Mouse (Mus musculus) thymus, adult 2 months (tissue): Measurements from ENCODE around the gene Cmss1. TPM values are rescaled to one million over a fixed set of nuclear protein-coding genes. Genes with fewer than 3 reads are reported as not detected.

Experiments
- DNase-seq: peaks from one replicate; pipeline ENCODE4 v3.0.0; 2021
- H3K27ac ChIP-seq: fragments of 200-500 bp; 2 replicates; pipeline ENCODE4 v1.5.1; 2012; ENCODE audit warnings: low read length, control low read depth; ENCODE audit not compliant: control insufficient read depth, insufficient read depth
- H3K27me3 ChIP-seq: fragments of 200-500 bp; 2 replicates; pipeline ENCODE4 v1.6.1; 2012; ENCODE audit warnings: mild to moderate bottlenecking, low read length, moderate library complexity, mixed read lengths; ENCODE audit not compliant: control insufficient read depth, insufficient read depth
- H3K36me3 ChIP-seq: fragments of 200-500 bp; 2 replicates; pipeline ENCODE4 v1.6.1; 2012; ENCODE audit warnings: mild to moderate bottlenecking, low read length, moderate library complexity; ENCODE audit not compliant: control insufficient read depth, insufficient read depth
- H3K4me1 ChIP-seq: fragments of 200-500 bp; replicated peaks from 2 replicates; pipeline ENCODE4 v1.6.1; 2012; ENCODE audit warnings: low read length; ENCODE audit not compliant: control insufficient read depth, insufficient read depth
- H3K4me3 ChIP-seq: fragments of 200-500 bp; 2 replicates; pipeline ENCODE4 v1.5.1; 2012; ENCODE audit warnings: mild to moderate bottlenecking, low read length, control low read depth, moderate library complexity; ENCODE audit not compliant: control insufficient read depth, insufficient read depth
- CTCF ChIP-seq: fragments of 200-500 bp; IDR thresholded peaks from 2 replicates; pipeline ENCODE4 v1.5.1; 2012; ENCODE audit warnings: mild to moderate bottlenecking, control low read depth, low read length, moderate library complexity, borderline replicate concordance; ENCODE audit not compliant: control insufficient read depth, poor library complexity, insufficient read depth; ENCODE audit errors: extremely low read depth
- POLR2A ChIP-seq: fragments of 200-500 bp; IDR thresholded peaks from 2 replicates; pipeline ENCODE4 v1.6.1; 2012; ENCODE audit warnings: mild to moderate bottlenecking, low read length, control low read depth, moderate library complexity; ENCODE audit not compliant: control insufficient read depth, poor library complexity, insufficient read depth; ENCODE audit errors: extremely low read depth
- WGBS: fragments of 180-500 bp; shearing (Covaris S2); methylation state at CpG from one replicate; pipeline ENCODE4 v1.1.7; 2018; 5-methylcytosine and 5-hydroxymethylcytosine counted together
- polyA plus RNA-seq: library from polyadenylated mRNA; depleted of rRNA; stranded (reverse); fragments of >200 nt; gene quantifications from 2 replicates; pipeline ENCODE4 v1.2.3, GENCODE M21; 2012

Cmss1 gene
- polyA plus RNA-seq, 1 experiment, result 6.2 TPM

DNA sequence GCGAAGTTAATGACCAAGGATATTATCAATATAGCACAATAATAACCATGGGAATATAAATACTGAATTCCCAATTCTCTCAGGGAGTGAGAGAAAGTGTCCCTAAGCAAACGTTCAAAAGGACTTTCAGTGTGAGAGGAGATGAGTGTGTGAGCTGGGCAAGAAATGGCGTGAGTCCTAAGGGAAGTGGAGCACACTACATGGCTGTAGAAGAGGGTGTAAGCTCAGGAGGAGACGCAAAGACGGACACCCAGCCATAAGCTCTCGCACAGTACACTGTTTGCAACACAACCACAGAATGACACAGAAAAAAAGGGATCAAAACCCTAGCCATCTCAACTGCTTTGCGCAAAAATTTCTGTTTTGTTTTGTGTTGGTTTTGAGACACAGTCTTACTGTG lies 93.1 kb downstream of the Cmss1 start:
- H3K27me3 ChIP-seq, result no peaks in the 10 kb centered on the region
- H3K4me1 ChIP-seq, result no peaks in the 10 kb centered on the region
- TF ChIP-seq POLR2A (no peak), CTCF (no peak)
- 95% methylated on average over 7 of the region's 7 CpGs for WGBS
- H3K4me3 ChIP-seq, result no peak overlapping the region
- no peaks in the 10 kb centered on the region for H3K36me3 ChIP-seq
- no peak for DNase-seq
- H3K27ac ChIP-seq, result no peak overlapping the region

GRCm38 (mm10) chr16:57509099-57509498 lies 97.6 kb downstream of the Cmss1 start:
- H3K27ac ChIP-seq, result no peak overlapping the region
- DNase-seq, result no peak
- TF ChIP-seq POLR2A, result no peak
- TF ChIP-seq CTCF, result no peak
- H3K36me3 ChIP-seq, result no peaks in the 10 kb centered on the region
- H3K4me3 ChIP-seq, result no peak overlapping the region
- no peaks in the 10 kb centered on the region for H3K27me3 ChIP-seq
- no peaks in the 10 kb centered on the region for H3K4me1 ChIP-seq
- WGBS, result 75% methylated on average over 3 of the region's 3 CpGs

DNA sequence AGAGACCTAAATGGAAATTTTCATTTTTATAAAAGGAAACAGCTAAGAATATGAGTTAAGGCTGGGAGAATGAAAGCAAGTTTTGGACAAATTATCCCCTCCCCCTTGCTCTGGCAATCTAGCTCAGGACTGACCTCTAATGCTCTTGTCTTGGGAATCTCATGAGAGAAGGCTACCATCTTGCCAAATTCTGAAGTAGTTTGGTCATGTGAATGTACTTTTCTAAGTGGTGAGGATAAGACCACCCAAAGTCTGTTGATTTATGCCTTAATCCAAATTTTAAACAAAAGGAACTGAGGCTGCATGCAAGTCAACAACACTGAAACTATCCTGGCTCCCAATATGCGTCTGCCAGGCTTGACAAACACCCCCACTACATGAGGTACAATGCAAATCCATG lies 98.3 kb downstream of the Cmss1 start:
- H3K36me3 ChIP-seq, result no peaks in the 10 kb centered on the region

DNA sequence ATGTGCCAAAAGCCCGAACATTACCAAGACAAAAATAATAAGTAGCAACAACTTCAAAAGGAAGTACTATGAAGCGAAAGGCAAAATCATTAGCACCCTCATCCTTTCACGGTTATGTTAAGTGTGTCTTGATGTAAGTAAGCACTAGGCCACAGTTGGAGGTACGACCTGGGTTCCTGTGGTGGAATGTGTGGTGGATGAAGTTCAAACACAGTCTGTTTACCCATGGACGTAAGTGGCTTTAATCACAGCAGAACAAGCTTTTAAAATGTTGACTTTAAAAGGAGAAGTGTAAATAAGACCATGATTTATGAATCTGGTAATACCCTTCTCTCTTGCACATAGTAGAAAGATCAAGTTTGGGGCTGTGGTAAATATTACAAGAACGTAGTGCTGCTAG lies 100.5 kb downstream of the Cmss1 start:
- no peak for DNase-seq
- H3K4me3 ChIP-seq, result no peak overlapping the region
- H3K36me3 ChIP-seq, result no peaks in the 10 kb centered on the region
- TF ChIP-seq POLR2A (no peak), CTCF (no peak)
- WGBS, result 93% methylated on average over 6 of the region's 6 CpGs
- H3K4me1 ChIP-seq, result no peaks in the 10 kb centered on the region
- H3K27me3 ChIP-seq, result no peaks in the 10 kb centered on the region
- H3K27ac ChIP-seq, result no peak overlapping the region

More for the DNA sequence above, 98.3 kb downstream of the Cmss1 start:
- WGBS, result 92% methylated on average over 1 of the region's 1 CpGs
- no peak overlapping the region for H3K27ac ChIP-seq
- H3K27me3 ChIP-seq, result no peaks in the 10 kb centered on the region
- TF ChIP-seq CTCF (no peak), POLR2A (no peak)
- no peak for DNase-seq
- no peaks in the 10 kb centered on the region for H3K4me1 ChIP-seq
- no peak overlapping the region for H3K4me3 ChIP-seq

DNA sequence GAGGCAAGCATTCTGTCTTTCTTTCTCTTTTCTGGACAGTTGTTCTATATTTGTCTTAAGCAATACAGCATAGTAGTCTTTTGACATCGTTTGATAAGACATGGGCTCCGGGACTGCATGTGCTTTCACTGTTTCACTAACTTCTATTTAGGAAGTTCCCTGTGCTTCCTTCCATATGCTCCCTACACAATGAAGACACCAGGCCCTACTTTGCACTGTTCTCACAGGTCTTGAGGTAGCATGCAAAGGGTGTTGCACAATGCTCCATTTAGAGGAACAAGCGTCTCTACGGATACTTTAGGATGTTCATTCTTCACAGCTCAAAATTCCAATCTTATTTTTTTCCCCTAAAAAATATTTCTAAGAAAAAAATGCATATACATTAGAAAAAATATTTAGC lies 101.9 kb downstream of the Cmss1 start:
- Histone ChIP-seq H3K36me3 (no peaks in the 10 kb centered on the region), H3K4me3 (no peak overlapping the region), H3K4me1 (no peaks in the 10 kb centered on the region), H3K27me3 (no peaks in the 10 kb centered on the region), H3K27ac (no peak overlapping the region)
- 95% methylated on average over 4 of the region's 4 CpGs for WGBS
- DNase-seq, result no peak
- TF ChIP-seq POLR2A (no peak), CTCF (no peak)

GRCm38 (mm10) chr16:57502761-57503160 lies 103.9 kb downstream of the Cmss1 start:
- 70% methylated on average over 5 of the region's 5 CpGs for WGBS
- Histone ChIP-seq H3K27ac (no peak overlapping the region), H3K4me1 (no peaks in the 10 kb centered on the region), H3K36me3 (no peaks in the 10 kb centered on the region), H3K4me3 (no peak overlapping the region), H3K27me3 (no peaks in the 10 kb centered on the region)
- no peak for DNase-seq
- TF ChIP-seq POLR2A (no peak), CTCF (no peak)

GRCm38 (mm10) chr16:57502230-57502629 lies 104.4 kb downstream of the Cmss1 start:
- no peak overlapping the region for H3K27ac ChIP-seq
- H3K4me3 ChIP-seq, result no peak overlapping the region
- no peaks in the 10 kb centered on the region for H3K4me1 ChIP-seq
- DNase-seq, result no peak
- WGBS, result 91% methylated on average over 2 of the region's 2 CpGs
- no peaks in the 10 kb centered on the region for H3K36me3 ChIP-seq
- TF ChIP-seq POLR2A (no peak), CTCF (no peak)
- no peaks in the 10 kb centered on the region for H3K27me3 ChIP-seq
